Mouse (Mus musculus) liver, embryonic 11.5 days (tissue): Measurements from ENCODE around the gene Mical3. TPM values are rescaled to one million over a fixed set of nuclear protein-coding genes. Genes with fewer than 3 reads are reported as not detected.

ENCODE experiments used
- ATAC-seq: fragments of 200-750 bp; cut with Nextera tagmentation; replicated peaks from 2 replicates; pipeline ENCODE4 v1.8.0; 2017; ENCODE audit warnings: moderate number of reproducible peaks, mild to moderate bottlenecking, moderate TSS enrichment, moderate library complexity; ENCODE audit not compliant: low FRiP score
- DNase-seq: peaks from one replicate; pipeline ENCODE4 v3.0.0-alpha.2; 2017; ENCODE audit warnings: low spot score
- H3K27ac ChIP-seq: fragments of 300-500 bp; sonication (generic); 2 replicates; pipeline ENCODE4 v1.5.1; 2014; ENCODE audit warnings: mild to moderate bottlenecking, low read depth, low read length, control low read depth
- H3K27me3 ChIP-seq: fragments of 300-500 bp; sonication (generic); replicated peaks from 2 replicates; pipeline ENCODE4 v1.6.1; 2014; ENCODE audit warnings: low read length, mixed read lengths; ENCODE audit not compliant: control insufficient read depth, insufficient read depth
- H3K36me3 ChIP-seq: fragments of 300-500 bp; sonication (generic); 2 replicates; pipeline ENCODE4 v1.6.1; 2014; ENCODE audit warnings: mild to moderate bottlenecking, low read length, moderate library complexity, mixed read lengths; ENCODE audit not compliant: control insufficient read depth, insufficient read depth
- H3K4me1 ChIP-seq: fragments of 300-500 bp; sonication (generic); replicated peaks from 2 replicates; pipeline ENCODE4 v1.6.1; 2014; ENCODE audit warnings: low read length, mixed read lengths; ENCODE audit not compliant: control insufficient read depth, insufficient read depth
- H3K4me2 ChIP-seq: fragments of 300-500 bp; sonication (generic); 2 replicates; pipeline ENCODE4 v1.6.1; 2014; ENCODE audit warnings: mild to moderate bottlenecking, control low read depth, moderate library complexity
- H3K4me3 ChIP-seq: fragments of 300-500 bp; sonication (generic); 2 replicates; pipeline ENCODE4 v1.5.1; 2014; ENCODE audit warnings: low read depth, low read length, control low read depth
- H3K9ac ChIP-seq: fragments of 300-500 bp; sonication (generic); 2 replicates; pipeline ENCODE4 v1.6.1; 2014; ENCODE audit warnings: low read depth, low read length, control low read depth
- H3K9me3 ChIP-seq: fragments of 300-500 bp; sonication (generic); 2 replicates; pipeline ENCODE4 v1.6.1; 2016; ENCODE audit warnings: low read length, inconsistent platforms, mixed read lengths; ENCODE audit not compliant: control insufficient read depth
- WGBS: fragments of 180-500 bp; shearing (Covaris S2); extraction: QIAGEN DNeasy Blood & Tissue Kit; methylation state at CpG from one replicate; pipeline ENCODE4 v1.1.7; 2014; 5-methylcytosine and 5-hydroxymethylcytosine counted together
- polyA plus RNA-seq: library from polyadenylated mRNA; unstranded; fragments of >200 nt; fragmentation: Nextera tagmentation; extraction: Ambion mirVana; gene quantifications from 2 replicates; pipeline ENCODE4 v1.2.1, GENCODE M21; 2014

Mical3 gene
- polyA plus RNA-seq: 16.6 and 20.2 TPM in 2 replicates

GRCm38 (mm10) chr6:121130773-121131172, at the start of gene Mical3:
Gene Mical3, minus strand, starts transcription at chr6:121130999.
- Histone ChIP-seq H3K4me2 (peak within 1 kb of the TSS; percentile 85), H3K4me3 (peak within 1 kb of the TSS; percentile 37), H3K36me3 (no peaks in the 10 kb centered on the region), H3K27ac (no peak within 1 kb of the TSS; the same call in 1 of the 2 replicates), H3K9me3 (no peaks in the 10 kb centered on the region), H3K9ac (peak within 1 kb of the TSS; percentile 28; the same call in 1 of the 2 replicates), H3K4me1 (peaks cover 8% of the 10 kb centered on the region), H3K27me3 (peaks cover 39% of the 10 kb centered on the region)
- WGBS: 2% methylated on average over 17 of the region's 17 CpGs
- ATAC-seq: no peak
- no peak for DNase-seq

DNA sequence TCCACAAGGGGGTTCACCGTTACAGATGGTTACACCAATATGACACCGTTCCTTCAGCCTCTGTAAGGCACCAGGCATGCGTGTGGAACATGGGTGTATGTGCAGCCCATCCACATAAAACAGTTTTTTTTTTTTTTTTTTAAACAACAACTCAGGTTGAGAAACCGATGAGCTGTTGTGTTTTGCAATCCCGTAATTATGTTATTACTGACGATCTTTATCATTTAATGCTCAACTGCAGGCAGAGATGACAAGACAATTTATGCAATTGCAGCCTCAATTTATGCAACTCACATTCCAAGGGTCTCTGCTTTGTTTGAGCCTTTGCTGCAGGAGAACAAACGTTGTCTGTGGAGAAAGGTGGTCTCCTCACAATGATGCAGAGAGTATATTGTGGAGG, 49.0 kb upstream of the Mical3 start:
- H3K36me3 ChIP-seq: no peaks in the 10 kb centered on the region
- no peak for ATAC-seq
- DNase-seq: no peak
- WGBS: 72% methylated on average over 7 of the region's 7 CpGs
- H3K9ac ChIP-seq: no peak overlapping the region
- H3K4me3 ChIP-seq: no peak overlapping the region
- no peaks in the 10 kb centered on the region for H3K9me3 ChIP-seq
- H3K27me3 ChIP-seq: no peaks in the 10 kb centered on the region
- no peak overlapping the region for H3K4me2 ChIP-seq
- 0 out of 2 replicates have a peak, but pooled peaks cover 4% of the 10 kb centered on the region for H3K4me1 ChIP-seq
- no peak overlapping the region for H3K27ac ChIP-seq

- H3K36me3 ChIP-seq: no peaks in the 10 kb centered on the region
- 55% methylated on average over 7 of the region's 7 CpGs for WGBS
- H3K4me2 ChIP-seq: no peak overlapping the region
- H3K4me1 ChIP-seq: 0 out of 2 replicates have a peak, but pooled peaks cover 4% of the 10 kb centered on the region
- H3K9me3 ChIP-seq: no peaks in the 10 kb centered on the region
- H3K4me3 ChIP-seq: no peak overlapping the region
- DNase-seq (no peak), ATAC-seq (no peak)
- H3K27ac ChIP-seq: no peak overlapping the region
- no peaks in the 10 kb centered on the region for H3K27me3 ChIP-seq
- H3K9ac ChIP-seq: no peak overlapping the region
Observed at GRCm38 (mm10) chr6:121178700-121179358, 48.0 kb upstream of the Mical3 start.

DNA sequence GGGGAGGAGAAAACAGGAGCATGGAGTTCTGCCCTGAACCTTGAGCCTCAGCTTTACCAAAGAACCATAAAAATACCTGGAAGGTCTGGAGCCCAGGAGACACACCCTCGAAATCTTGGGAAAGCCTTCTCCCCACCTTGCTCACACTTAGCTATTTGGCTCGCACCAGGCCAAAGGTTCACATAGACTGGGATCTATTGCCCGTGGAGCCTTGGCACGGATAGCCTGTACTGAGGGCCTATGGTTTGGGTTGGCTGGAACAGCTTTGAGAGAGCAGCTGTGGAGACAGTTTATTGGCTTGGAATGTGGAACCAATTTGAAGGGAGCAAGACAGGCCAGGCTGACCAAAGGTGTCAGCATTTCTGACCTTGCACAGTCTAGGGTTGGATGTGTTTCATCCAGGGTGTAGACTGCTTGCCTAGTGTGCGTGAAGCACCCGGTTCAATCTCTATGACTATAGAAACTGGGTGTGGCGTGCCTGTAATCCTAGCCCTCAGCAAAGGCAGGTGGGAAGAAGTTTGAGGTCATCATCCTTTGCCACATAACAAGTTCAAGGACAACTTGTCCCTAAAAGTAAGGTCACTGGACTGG, 46.4 kb upstream of the Mical3 start:
- 0 out of 2 replicates have a peak, but pooled peaks cover 4% of the 10 kb centered on the region for H3K4me1 ChIP-seq
- no peaks in the 10 kb centered on the region for H3K36me3 ChIP-seq
- DNase-seq: no peak
- H3K4me2 ChIP-seq: no peak overlapping the region
- H3K27me3 ChIP-seq: no peaks in the 10 kb centered on the region
- no peak for ATAC-seq
- H3K9ac ChIP-seq: no peak overlapping the region
- 86% methylated on average over 7 of the region's 7 CpGs for WGBS
- H3K4me3 ChIP-seq: no peak overlapping the region
- no peaks in the 10 kb centered on the region for H3K9me3 ChIP-seq
- H3K27ac ChIP-seq: no peak overlapping the region

DNA sequence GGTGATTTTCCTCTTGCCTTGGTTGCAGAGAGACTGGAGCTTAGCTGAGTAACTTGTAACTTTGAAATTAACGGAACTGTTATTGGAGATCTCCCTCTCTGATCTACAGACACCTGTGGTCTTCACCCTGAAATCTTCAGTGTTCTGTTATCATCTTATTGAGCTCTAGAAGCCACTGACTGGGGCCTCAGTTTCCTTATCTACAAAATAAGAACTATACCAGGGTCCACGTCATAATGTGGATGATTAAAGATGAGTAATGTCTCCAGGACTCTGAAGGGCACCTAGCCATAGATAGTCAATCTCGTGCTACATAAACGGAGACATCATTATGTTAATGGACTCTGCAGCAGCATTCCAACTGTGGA, 45.9 kb upstream of the Mical3 start:
- Histone ChIP-seq H3K27ac (no peak overlapping the region), H3K27me3 (no peaks in the 10 kb centered on the region), H3K4me1 (0 out of 2 replicates have a peak, but pooled peaks cover 4% of the 10 kb centered on the region), H3K9ac (no peak overlapping the region), H3K4me2 (no peak overlapping the region), H3K9me3 (no peaks in the 10 kb centered on the region), H3K36me3 (no peaks in the 10 kb centered on the region), H3K4me3 (no peak overlapping the region)
- WGBS: 54% methylated on average over 4 of the region's 4 CpGs
- DNase-seq (no peak), ATAC-seq (no peak)

GRCm38 (mm10) chr6:121176011-121176730, 45.4 kb upstream of the Mical3 start:
- Histone ChIP-seq H3K27me3 (no peaks in the 10 kb centered on the region), H3K27ac (no peak overlapping the region), H3K9me3 (no peaks in the 10 kb centered on the region), H3K9ac (no peak overlapping the region), H3K4me3 (no peak overlapping the region), H3K4me1 (0 out of 2 replicates have a peak, but pooled peaks cover 4% of the 10 kb centered on the region), H3K4me2 (no peak overlapping the region), H3K36me3 (no peaks in the 10 kb centered on the region)
- 45% methylated on average over 14 of the region's 14 CpGs for WGBS
- DNase-seq (no peak), ATAC-seq (no peak)

- Histone ChIP-seq H3K36me3 (no peaks in the 10 kb centered on the region), H3K27me3 (no peaks in the 10 kb centered on the region), H3K9ac (no peak overlapping the region), H3K9me3 (no peaks in the 10 kb centered on the region), H3K4me3 (no peak overlapping the region), H3K4me1 (0 out of 2 replicates have a peak, but pooled peaks cover 4% of the 10 kb centered on the region), H3K4me2 (no peak overlapping the region), H3K27ac (no peak overlapping the region)
- ATAC-seq: no peak
- DNase-seq: no peak
- WGBS: 82% methylated on average over 6 of the region's 6 CpGs
Observed at GRCm38 (mm10) chr6:121174761-121175160, 44.0 kb upstream of the Mical3 start.

DNA sequence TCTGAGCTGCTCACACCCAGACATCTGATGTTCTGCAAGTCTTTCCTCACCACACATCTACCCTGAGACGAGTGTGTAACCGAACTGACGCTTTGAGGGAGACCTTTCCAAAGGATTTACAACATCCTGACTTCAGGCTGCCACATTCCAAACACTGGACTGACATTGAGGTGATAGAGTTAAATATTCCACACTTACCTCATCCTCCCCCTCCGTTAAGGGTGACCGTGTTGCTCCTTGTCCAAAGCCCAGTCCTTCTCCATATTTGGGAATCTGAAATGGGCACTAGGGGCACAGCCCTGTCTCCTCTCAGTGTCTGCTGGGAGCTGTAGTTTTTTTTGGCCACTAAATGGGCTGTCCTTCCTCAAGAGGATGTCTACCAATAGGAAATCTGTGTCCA, 42.7 kb upstream of the Mical3 start:
- no peak overlapping the region for H3K4me3 ChIP-seq
- H3K9ac ChIP-seq: no peak overlapping the region
- DNase-seq (no peak), ATAC-seq (no peak)
- WGBS: 60% methylated on average over 5 of the region's 5 CpGs
- H3K27ac ChIP-seq: no peak overlapping the region
- no peaks in the 10 kb centered on the region for H3K9me3 ChIP-seq
- H3K36me3 ChIP-seq: no peaks in the 10 kb centered on the region
- no peaks in the 10 kb centered on the region for H3K27me3 ChIP-seq
- 0 out of 2 replicates have a peak, but pooled peaks cover 4% of the 10 kb centered on the region for H3K4me1 ChIP-seq
- no peak overlapping the region for H3K4me2 ChIP-seq
